Mouse (Mus musculus): Measurements from ENCODE around the gene Dip2b. TPM values are rescaled to one million over a fixed set of nuclear protein-coding genes. Genes with fewer than 3 reads are reported as not detected.

Gene Dip2b
- 2.5 and 2.6 TPM in 2 replicates for polyA plus RNA-seq (2012)

DNA sequence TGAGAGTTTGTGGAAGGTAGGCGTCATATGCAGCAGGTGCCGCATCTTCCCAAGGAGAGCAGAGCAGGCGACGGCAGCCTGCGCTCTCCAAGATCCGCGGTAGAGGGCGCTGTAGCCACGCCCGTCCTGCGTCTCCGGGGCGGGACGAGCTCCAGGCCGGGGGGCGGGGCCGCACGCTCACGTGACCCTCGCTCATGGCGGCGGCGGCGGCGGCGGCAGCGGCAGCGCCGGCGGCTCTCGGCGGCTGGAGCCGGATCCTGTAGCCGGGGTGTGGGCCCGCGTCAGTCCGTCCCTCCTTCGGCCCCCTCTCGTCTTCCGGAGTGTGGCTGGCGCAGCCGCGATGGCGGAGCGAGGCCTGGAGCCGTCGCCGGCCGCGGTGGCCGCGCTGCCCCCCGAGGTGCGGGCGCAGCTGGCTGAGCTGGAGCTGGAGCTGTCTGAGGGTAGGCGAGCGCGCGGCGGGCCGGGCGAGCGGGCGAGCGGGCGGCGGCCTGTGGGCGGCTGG, at the start of gene Dip2b:
Dip2b (plus strand) TSS at position 195 of the 502 bp plus-strand sequence.
- TF ChIP-seq GATA1 (IDR thresholded peaks at IDR 0.05; ENCODE audit: low read length): no peak

DNA sequence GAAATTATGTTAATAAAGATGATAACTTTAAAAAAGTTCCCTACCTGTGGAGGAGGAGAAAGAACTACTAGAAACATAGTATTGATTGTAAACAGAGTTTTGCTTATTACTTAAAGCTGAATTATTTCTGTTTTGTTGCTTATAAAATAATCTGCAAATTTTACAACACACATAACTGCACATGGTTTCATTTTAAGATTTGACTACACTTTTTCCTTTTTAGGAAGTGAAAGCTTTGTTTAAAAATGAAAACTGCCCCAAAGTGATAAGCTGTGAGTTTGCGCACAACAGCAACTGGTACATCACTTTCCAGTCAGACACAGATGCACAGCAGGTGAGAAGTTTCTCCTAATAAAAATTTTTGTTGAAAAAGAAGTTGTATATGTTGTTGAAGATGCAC, 45.4 kb upstream of the Dip2b start:
- TF ChIP-seq GATA1 (IDR thresholded peaks at IDR 0.05; ENCODE audit: low read length): no peak

GRCm38 (mm10) chr15:99997114-99997804, 41.2 kb upstream of the Dip2b start:
- no peak for TF ChIP-seq GATA1 (IDR thresholded peaks at IDR 0.05; ENCODE audit: low read length)

- no peak for TF ChIP-seq GATA1 (IDR thresholded peaks at IDR 0.05; ENCODE audit: low read length)
Measured at GRCm38 (mm10) chr15:99999390-99999789, 39.1 kb upstream of the Dip2b start.

DNA sequence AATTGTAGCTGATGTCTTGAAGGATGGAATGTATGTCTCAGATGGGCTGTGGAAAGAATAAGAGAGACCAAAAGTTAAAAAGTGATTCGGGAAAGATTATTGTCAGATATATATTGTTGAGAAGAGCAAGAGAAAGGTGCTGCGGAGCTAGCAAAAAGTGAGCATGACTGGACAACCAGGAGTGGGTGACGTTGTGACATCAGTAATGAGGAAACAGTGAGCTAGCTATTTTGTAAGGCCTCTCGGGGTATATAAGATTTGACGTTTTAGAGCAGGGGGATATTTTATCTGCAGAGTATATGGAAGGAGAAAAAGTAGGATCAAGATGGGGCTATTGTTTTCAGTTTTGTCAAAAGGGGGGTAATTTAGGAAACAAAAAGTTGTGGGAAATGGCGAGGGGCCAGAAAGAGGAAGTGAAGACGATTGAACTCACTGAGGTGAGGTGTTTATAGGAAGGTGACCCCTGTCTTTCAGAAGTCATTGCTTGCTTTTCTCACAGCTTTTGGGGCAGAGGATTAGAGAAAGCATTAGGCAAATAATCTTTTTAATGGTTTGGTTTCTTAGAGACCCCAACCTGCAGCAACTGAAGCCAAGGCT, 33.7 kb upstream of the Dip2b start:
- no peak for TF ChIP-seq GATA1 (IDR thresholded peaks at IDR 0.05; ENCODE audit: low read length)

- no peak for TF ChIP-seq GATA1 (IDR thresholded peaks at IDR 0.05; ENCODE audit: low read length)
Measured at GRCm38 (mm10) chr15:100006180-100006579, 32.3 kb upstream of the Dip2b start.

GRCm38 (mm10) chr15:100018280-100018899, 20.1 kb upstream of the Dip2b start:
- TF ChIP-seq GATA1 (IDR thresholded peaks at IDR 0.05; ENCODE audit: low read length): no peak

- TF ChIP-seq GATA1 (IDR thresholded peaks at IDR 0.05; ENCODE audit: low read length): no peak
Measured at GRCm38 (mm10) chr15:100021175-100021574, 17.3 kb upstream of the Dip2b start.

DNA sequence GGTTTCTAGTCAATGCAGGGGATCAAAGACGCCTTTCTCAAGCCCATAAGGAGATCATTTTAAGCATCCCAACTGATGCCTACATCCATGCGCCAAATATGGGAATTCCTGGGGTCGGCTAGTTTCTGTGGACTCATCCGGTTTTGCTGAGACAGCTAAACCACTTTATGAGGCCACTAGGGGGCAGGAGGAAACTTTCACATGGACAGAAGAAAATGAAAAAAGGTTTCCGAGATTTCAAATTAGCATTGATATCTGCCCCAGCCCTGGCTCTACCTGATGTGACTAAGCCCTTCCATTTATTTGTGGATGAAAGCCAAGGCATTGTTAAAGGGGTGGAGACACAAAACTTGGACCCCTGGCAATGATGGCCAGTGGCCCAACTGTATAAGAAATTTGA, 15.5 kb upstream of the Dip2b start:
- TF ChIP-seq GATA1 (IDR thresholded peaks at IDR 0.05; ENCODE audit: low read length): no peak

DNA sequence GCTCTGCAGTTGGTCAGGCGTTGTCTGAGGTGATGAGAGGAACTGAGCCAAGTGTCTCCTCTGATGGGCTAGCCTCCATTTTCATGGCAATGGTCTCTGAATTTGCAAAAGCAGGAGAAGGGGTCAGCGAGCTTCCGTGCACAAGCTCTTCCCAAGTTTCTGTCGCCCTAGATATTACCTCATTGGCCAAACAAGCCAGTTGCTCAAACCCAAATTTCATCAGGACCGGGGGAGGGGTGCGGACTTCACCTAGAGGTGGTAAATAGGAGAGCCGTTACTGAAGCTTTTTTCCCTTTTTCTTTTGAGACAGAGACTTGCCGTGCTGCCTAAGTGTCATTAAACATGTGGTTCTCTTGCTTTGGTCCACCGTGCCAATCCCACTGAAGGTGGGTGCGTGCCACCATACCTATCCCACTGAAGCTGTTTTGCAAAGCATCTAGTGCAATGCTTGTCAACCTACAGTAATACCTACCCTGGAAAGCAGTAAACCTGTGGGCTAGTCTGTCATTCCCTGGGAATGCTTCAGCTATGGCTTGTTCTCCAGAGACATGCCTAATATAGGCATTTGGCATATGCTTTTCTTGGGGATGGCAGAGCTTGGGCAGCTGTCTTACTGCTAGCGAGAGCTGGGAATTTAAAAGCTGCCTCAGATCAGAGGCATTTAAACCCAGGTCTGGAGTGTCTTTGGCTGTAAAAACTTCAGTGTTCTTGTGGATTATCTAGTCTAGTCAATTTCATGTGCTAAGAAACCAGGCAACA, 13.2 kb upstream of the Dip2b start:
- no peak for TF ChIP-seq GATA1 (IDR thresholded peaks at IDR 0.05; ENCODE audit: low read length)

DNA sequence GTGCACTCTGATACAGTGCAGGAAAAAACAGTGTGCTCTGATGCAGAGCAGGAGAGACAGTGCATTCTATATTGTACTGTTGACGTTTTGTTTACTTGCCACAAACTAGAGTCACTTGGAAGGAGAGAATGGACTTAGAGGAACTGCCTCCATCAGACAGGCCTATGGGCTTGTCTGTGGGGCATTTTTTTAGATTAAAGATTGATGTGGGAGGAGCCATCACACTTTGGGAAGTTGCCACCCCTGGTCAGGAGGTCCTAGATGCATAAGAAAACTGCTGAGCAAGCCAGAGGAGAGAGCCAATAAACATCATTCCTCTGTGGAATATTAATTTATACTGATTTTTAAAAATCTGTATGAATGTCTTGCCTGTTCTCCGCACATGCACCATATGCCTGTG, 10.3 kb upstream of the Dip2b start:
- TF ChIP-seq GATA1 (IDR thresholded peaks at IDR 0.05; ENCODE audit: low read length): no peak

GRCm38 (mm10) chr15:100029497-100029896, 9.0 kb upstream of the Dip2b start:
- TF ChIP-seq GATA1 (IDR thresholded peaks at IDR 0.05; ENCODE audit: low read length): no peak

DNA sequence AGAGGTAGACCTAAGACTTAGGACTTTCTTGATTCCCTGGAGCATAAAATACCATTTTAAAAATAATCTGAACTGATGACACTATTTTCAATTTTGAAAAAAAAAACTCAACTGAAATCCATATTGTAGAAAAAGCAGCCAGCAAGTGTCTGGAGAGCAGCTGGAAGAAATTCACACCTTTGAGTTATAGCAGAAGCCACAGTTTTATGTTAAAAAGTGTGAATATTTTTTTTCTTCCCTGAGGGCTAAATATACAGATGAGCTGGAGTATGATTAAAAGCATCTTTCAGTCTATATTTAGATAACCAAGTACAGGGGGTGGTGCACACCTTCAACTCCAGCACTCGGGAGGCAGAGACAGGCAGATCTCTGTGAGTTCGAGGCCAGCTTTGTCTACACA, 8.6 kb upstream of the Dip2b start:
- TF ChIP-seq GATA1 (IDR thresholded peaks at IDR 0.05; ENCODE audit: low read length): no peak

DNA sequence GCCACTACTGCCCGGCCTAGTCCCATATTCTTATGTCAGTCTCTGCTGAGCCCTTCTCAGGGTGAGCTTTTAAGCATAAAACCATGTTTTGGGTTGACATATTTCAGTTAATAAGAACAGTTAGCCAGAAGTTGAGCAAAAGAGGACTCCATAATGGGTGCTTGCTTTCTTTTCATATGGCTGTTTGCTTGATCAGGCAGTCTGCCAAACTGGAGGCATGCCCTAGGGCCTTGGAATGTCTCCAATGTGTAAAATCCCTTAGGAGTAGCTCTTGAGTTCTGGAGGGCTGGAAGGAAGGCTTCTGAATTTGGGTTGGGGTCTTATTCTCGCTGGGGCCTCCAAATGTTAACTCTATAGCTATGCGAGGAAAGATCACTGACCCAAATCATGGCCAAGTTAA, 5.9 kb upstream of the Dip2b start:
- TF ChIP-seq GATA1 (IDR thresholded peaks at IDR 0.05; ENCODE audit: low read length): no peak

GRCm38 (mm10) chr15:100039001-100039701, 687 bp downstream of the Dip2b start:
- no peak for TF ChIP-seq GATA1 (IDR thresholded peaks at IDR 0.05; ENCODE audit: low read length)

All from G1E-ER4 (cell line).